Mouse (Mus musculus) kidney, adult 9 months (tissue): ENCODE measurements at regions not wholly inside any gene's neighbourhood (a gene's known extent, or its start where the extent isn't known, plus 50 kb on each side); places are given as distances from the start of the nearest gene placed in this dataset.

Experiments used
- DNase-seq: peaks from one replicate; pipeline ENCODE4 v3.0.0; 2022

DNA sequence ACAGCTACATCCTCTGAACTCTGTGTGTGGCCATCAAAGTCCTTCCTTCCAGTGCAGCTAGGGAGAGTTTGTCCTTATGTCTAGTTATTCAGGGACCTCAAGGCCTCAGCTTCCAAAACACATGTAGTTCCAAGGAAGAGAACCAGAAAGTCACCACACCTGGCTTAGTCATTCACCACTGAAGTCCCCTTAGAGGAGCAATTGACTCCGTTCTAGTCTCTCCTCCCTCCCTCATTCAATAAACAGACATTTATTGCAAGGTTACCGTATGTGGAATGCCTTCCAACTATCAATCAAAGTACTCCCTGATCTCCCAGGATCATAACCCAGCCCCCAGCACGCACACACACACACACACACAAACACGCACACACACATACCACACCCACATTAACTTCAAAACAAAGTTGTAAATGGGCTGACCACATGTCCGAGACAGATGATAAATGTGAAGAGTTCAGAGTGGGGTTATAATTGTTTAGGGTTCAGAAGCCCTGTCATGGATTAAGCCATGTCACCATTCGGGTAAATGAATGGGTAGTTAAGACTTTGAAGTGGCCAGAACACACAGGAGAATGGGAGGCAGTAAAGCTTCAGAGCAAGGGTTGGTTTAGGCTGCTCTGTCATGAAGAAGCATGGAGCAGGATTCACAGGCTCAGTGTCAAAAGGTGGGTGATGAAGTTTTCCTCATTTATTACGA is 141.4 kb downstream of the Irs2 start:
- DNase-seq = no peak

DNA sequence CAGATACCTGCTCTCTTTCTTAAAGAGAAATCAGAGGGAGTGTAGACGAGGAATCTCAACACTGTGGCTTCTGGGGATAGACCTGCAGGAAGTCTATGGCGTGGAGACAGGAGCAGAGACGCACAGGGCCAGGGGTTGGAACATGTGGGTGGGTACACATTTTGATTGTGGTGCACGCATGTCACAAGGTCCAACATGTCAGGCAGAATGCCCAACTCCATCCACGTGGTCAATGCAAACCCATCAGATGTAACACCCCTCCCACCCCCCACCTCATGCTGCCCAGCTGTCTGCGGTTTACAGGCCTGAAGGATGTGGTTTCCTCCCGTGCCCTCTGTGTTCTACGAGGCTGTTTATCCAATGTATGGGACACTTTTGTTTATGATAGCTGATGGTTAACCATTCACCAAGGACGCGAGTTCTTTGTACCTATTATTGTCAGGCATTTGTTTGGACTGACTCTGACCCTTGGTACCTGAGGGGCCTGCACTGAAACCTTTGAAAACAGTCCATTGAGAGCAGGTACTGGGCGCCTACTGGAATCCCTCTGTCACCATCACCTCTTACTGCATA is 142.2 kb downstream of the Irs2 start:
- DNase-seq = peak; percentile 48

- DNase-seq = peak; percentile 23
Observed at GRCm38 (mm10) chr8:10865415-10865821, 142.8 kb downstream of the Irs2 start.

DNA sequence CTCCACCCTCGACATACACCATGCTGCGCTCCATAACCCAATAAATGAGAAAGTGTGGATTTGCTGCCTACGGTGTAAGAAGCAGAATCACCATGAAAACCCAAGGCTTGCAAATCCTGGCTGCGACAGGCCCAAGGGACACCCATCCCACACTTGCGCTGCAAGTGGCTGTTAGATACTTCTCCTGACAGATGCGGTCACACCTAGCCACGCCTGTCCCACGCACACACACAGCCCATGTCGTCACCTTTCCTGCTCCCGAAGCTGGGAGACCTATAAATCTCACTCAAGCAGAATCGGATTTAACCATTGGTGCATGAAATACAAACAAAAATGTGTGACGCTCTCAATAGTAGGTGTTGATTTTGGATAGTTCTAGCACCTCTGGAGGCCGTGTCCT is 145.8 kb downstream of the Irs2 start:
- no peak for DNase-seq

- DNase-seq = no peak
Observed at GRCm38 (mm10) chr8:10860810-10861209, 147.4 kb downstream of the Irs2 start.

GRCm38 (mm10) chr8:10857874-10858273 is 150.4 kb downstream of the Irs2 start:
- no peak for DNase-seq

GRCm38 (mm10) chr8:10856996-10857720 is 151.1 kb downstream of the Irs2 start:
- no peak for DNase-seq

DNA sequence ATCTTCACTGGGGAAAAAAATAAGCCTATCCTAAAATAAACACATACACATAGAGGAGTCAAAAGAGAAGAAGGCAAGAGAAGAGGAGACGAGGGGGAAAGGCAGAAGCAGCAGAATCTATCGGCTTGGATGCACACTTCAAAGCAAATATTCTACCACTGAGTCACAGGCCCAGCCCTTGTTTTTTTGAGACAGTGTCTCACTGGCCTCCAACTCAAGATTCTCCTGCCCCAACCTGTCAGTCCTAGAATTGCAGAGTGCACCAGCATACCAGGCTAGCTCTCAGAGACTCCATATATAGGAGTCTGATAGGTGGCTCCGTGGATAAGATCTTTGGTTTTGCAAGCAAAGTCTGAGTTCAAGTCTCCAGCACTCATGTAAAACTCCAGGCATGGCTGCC is 152.6 kb downstream of the Irs2 start:
- no peak for DNase-seq

DNA sequence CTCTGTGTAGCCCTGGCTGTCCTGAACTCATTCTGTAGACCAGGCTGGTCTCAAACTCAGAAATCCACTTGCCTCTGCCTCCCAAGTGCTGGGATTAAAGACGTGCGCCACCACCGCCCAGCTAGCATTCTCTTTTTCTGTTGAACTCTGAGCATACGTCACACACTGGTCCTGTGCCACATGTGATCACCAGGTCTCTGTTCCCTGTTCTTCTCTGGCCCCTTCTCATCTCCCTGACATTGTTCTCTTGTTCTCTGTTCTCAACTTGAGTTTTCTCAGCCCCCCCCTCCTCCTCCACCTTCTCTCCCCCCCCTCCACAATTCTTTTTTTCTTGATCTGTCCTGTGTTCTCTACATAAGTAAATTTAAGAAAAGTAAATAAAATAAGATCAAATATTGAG is 153.1 kb downstream of the Irs2 start:
- no peak for DNase-seq

- DNase-seq = peak; percentile 65
Observed at GRCm38 (mm10) chr8:10854600-10854999, 153.7 kb downstream of the Irs2 start.

DNA sequence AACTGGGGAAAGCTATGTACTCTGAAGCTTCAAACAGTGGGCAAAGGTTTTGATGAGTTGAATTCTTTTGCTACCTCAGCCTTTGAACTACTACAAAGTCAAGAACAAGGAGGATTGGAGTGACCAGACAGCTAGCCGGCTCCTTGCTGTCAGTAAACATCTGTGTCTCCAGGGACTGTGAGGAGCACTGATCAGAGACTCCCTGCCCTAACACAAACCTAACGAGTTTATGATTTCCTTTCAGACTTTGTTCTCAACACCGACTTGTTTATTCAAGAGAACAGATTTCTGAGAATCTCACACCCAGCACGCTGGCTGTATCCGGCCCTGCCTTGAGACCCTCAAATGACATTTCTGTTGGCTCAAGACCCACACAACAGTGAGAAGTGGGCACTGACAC is 154.4 kb downstream of the Irs2 start:
- DNase-seq = no peak

GRCm38 (mm10) chr8:10849916-10850315 is 158.3 kb downstream of the Irs2 start:
- DNase-seq = no peak

GRCm38 (mm10) chr8:10845607-10846006 is 162.7 kb downstream of the Irs2 start:
- DNase-seq = no peak

GRCm38 (mm10) chr8:10840853-10841531 is 167.3 kb downstream of the Irs2 start:
- no peak for DNase-seq

- DNase-seq = no peak
Observed at GRCm38 (mm10) chr8:10840044-10840443, 168.2 kb downstream of the Irs2 start.

DNA sequence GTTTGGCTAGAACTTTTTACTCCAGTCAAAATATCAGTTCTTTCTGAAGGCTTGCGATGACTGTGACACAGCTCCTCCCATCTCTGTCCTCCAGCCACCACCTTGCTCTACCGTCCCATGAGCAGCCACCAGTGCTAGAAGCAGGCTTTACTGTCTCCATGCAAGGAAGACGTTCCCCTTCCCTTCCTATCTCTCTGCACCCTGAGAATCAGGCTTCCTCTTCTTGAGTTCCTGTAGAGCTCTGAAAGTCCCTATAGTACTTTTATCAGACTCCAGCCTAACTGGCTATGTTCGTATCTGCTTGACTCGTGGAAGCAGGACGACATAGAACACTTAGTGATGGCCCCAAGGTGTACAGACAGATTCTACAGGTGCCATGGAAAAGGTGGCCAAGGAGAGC is 173.2 kb downstream of the Irs2 start:
- DNase-seq = no peak

- no peak for DNase-seq
Observed at GRCm38 (mm10) chr8:10831864-10832263, 176.4 kb downstream of the Irs2 start.

GRCm38 (mm10) chr8:10831277-10831676 is 177.0 kb downstream of the Irs2 start:
- DNase-seq = no peak

DNA sequence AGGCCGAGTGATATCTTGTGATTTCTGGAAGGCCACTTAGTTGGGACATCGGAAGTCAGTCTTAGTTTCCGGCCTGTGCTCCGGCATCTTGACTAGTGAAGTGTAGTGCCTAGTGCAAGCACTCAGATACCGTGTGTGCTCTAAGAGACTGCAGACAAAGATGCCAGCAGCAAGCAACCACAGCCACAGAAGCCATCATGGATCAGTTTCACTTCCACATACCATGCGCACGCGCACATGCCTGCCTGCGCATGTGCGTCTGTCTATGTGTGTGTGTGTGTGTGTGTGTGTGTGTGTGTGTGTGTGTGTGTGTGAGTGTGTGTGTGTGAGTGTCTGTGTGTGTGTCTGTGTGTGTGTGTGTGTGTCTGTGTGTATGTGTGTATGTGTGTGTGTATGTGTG is 177.4 kb downstream of the Irs2 start:
- DNase-seq = no peak

- no peak for DNase-seq
Observed at GRCm38 (mm10) chr8:10828580-10828979, 179.7 kb downstream of the Irs2 start.

DNA sequence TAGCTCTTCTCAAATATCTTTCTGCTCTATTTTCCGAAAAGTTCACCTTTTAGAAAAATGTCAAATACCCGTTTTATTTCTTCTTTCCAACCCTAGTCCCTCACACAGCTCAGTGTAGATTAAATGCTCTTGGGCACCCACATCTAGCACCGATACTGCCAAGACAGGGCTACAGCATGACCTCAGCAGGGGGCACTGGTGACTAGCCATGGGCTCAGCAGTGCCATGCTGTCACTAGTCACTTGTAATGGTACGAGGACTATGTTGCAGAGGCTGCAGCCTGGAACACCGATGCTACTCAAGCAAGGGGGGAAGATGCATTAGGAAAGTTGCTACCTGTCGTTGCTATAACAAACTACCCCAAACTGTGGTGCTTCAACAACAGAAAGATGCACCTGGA is 180.7 kb downstream of the Irs2 start:
- DNase-seq = peak; percentile 41

DNA sequence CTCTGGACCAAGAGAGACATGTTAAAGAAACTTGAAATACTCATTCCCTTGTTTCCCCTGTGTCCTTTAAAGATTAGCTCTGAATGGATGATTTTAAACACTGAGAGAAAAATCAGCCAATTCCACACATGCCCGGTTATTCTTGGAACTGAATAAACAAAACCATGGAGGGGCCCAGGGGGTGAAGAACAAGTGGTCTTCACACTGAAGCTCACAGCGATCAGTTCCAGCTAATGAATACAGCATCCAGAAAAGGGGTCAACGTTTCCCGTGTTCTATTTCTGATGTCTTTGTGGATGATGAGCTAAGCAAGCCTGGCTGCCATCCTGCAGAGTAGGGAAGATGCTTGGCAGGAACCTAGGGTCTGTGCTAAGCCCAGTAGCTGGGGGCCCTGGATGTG is 182.3 kb downstream of the Irs2 start:
- DNase-seq = no peak

DNA sequence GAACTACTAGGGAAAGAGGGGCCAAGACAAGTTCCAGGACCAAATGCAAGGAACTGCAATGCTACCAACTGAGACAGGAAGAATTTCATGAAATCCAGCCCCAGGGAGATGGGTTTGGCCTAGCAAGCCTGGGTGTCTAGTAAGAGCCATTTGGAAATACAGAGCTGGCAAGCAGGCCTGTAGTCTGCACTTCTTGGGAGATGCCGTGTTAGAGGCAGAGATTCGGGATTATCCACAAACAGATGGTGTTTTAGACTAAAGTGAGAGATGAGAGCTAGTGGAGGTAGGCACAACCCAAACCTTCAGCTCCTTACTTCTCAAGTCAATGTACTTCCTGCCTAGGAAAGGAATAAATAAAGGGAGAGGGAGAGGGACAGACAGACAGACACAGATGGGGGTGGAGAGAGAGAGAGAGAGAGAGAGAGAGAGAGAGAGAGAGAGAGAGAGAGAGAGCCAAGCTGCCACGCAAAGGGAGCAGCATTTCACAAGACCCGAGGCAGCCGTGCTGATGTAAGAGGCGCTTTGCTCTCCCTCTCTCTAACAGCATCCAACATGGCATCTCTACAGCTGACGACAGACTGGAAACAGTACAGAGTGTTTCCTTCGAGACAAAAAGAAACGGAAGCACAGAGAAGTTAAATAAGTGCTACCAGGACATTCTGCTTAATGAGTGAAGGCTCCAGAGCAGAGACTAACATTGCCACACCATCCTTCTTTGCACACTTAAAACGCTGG is 182.9 kb downstream of the Irs2 start:
- no peak for DNase-seq
